Mouse (Mus musculus) bone marrow, adult 2 months (tissue): ENCODE results near the gene Fgfr2.

Source experiments
- CTCF ChIP-seq: fragments of 200-500 bp; IDR thresholded peaks from 2 replicates; pipeline ENCODE4 v1.5.1; 2011; ENCODE audit warnings: low read length, control low read depth; ENCODE audit not compliant: control insufficient read depth, insufficient read depth
- POLR2A ChIP-seq: fragments of 200-500 bp; IDR thresholded peaks from 2 replicates; pipeline ENCODE4 v1.6.1; 2011; ENCODE audit warnings: low read depth, mild to moderate bottlenecking, control low read depth, low read length, borderline replicate concordance; ENCODE audit not compliant: control insufficient read depth

DNA sequence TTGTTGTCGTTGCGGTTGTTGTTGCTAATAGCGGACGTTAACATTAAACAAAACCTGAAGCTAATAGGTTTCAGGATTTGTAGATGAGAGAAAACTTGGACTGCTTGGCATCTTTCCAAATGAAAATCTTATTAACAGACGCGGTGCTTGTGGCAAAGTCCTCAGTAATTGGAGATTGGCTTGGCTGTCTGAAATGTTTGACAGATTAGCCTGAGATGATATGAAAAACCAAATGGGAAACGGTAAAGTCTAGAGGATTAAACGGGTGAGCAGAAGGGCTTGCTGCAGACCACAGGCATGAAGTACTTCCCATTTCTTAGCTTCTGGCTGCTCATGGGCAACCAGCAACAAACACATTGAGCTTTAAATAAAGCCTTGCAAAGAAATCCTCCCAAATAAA, 1493.6 kb downstream of the Fgfr2 start:
- TF ChIP-seq CTCF (no peak), POLR2A (no peak)
